Mouse (Mus musculus): Measurements from ENCODE around the gene Ptprn2. TPM values are rescaled to one million over a fixed set of nuclear protein-coding genes. Genes with fewer than 3 reads are reported as not detected.

The Ptprn2 gene
- total RNA-seq, 2 experiments from 2014 or later, result 0.31 to 0.45 TPM

DNA sequence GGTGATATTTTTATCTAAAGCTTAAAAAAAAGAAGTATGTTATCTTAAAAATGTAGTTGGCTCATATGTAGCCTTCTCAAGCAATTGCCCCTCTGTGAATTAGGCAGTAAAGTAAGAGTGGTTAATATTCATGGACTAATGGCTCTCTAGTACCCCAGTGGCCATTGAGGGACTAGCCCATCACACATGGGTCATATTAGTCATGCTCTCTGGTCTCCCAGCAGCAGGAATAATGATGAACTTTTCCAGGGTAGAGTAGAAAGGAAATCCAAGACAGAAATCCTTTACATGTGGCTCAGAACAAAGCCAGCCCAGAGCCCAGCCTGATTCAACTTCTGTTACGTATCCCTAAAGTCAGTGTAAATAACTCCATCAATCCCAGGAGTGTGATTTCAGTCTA, 779.7 kb downstream of the Ptprn2 start:
- no peak for DNase-seq

DNA sequence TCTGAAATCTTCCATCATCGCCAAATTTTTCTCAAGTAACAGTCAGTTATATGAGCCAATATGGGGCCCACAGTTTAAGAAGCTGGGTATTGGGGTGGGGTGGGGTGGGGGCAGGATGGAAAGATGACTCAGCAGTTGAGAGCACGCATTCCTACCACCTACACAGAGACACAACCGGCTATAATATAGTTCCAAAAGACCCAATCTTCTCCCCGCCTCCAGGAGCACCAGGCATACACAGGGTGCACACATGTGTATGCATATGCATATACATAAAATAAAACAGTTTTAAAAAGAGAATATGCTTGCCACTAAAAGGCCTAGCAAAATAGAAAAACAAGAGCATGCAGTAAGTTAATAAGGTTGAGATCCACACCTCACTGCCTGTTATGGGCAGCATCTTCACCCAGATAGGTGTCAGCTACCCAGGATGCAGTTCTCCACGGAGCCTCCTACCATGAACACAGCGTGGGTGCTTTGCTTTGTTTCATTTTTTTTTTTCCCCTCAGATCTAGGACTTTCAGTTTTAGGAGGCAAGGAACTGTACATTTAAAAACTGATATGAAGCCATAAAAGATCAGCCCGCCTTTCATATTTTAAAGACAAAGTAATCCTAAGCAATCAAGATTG, 783.1 kb downstream of the Ptprn2 start:
- no peak for DNase-seq

DNA sequence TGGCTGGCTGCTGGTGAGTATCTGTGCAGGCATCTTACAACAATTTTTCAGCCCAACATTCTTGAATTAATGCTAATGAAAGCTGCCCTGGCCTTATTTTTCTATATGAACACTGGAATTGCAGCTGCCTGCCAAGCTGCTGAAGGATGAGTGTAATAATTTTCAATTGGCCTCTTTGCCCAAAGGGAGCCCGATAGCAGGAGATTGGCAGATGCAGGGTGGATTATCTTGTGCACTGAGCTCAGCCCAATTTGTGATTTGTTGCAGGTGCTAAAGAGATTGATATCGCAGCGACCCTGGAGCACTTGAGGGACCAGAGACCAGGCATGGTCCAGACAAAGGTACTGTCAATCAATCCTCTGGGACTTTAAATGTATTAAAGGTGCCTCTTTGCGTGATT, 783.8 kb downstream of the Ptprn2 start:
- no peak for DNase-seq

DNA sequence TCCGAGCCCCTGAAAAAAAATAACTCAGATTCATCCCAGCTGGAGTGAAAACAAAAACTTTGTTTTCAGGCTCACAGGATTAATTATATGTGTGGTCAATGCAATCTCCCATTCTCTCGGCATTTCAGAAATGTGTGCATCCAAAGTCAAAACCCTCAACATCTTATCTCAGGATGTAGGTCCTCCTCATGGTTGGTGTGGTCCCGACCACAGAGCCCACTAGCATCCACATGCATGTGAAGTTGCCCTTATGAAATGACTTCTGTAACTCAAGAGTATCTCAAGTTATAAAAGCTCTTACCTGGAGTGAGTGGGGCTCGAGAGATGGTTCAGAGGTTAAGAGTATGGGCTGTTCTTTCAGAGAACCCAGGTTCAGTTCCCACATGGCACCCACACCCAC, 784.7 kb downstream of the Ptprn2 start:
- DNase-seq, result no peak

DNA sequence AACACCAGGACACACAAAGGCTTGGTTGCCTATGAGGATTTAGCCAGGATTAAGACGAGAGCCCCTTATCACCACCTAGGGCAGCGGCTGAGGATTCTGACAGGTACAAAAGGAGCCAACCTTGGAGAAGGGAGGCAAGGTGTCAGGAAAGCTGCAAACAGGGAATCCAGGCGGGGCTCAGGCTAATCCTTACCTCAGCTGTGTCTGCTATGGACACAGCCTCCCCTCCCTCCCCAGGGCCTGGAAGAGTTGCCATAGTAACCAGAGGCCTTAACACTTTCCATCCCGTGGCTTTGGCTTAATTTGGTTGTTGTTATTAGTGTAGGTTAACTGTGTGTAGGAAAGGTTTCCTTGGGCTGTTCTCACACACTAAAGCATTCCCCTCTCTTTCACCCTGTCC, 787.6 kb downstream of the Ptprn2 start:
- no peak for DNase-seq

DNA sequence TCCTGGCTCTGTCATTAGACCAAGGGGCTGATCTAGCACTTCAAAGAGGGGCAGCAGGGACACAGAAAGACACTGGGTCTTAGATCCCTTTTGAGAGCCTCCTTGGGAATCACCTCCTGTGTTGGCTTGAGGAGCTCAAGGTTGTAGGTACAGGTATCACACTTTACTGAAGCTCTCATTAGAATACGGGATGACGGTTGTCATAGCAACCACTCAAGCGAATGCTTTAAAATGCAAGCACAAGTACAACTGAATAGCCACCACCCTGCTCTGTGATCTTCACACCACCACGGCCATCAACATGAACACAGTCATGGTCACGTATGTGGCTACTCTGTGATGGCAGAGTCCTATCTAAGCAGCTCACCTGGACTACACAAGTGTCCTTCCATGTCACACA, 789.1 kb downstream of the Ptprn2 start:
- DNase-seq, result no peak

DNA sequence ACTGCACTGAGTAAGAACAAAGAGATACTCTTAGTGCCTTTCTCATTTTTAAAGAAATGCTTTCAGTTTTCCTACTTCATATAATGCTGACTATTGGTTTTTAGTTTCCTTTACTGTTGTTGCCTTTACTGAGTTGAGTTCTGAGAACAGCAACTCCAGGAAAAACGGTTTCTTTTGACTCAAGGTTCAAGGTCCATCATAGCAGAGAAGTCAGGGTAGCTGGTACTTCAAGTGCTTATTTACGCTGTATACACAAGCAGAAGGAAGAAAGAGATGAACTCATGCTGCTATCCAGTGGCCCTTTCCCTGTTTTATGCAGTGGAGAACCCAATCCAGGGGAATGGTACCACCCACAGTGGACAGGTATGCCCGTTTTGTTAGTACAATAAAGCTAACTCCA, 795.3 kb downstream of the Ptprn2 start:
- DNase-seq, result no peak

DNA sequence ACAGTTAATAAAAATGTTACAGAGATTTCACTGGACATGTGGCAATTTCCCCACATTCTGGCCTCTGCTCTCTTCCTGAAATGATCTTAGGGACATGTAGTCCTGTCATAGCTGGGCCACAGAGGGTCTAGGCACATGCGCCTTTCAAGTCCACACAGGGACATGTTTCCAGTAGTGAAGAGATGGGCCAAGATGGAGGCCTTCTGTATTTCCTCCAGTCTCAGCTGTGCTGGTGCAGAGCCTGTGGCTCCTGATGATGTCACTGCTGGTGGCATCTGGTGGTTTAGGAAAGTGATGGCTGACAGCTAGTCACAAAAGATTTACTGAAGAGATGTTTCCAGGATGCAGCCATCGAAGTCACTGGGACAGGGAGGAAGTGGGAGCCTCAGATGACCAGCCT, 797.1 kb downstream of the Ptprn2 start:
- no peak for DNase-seq

DNA sequence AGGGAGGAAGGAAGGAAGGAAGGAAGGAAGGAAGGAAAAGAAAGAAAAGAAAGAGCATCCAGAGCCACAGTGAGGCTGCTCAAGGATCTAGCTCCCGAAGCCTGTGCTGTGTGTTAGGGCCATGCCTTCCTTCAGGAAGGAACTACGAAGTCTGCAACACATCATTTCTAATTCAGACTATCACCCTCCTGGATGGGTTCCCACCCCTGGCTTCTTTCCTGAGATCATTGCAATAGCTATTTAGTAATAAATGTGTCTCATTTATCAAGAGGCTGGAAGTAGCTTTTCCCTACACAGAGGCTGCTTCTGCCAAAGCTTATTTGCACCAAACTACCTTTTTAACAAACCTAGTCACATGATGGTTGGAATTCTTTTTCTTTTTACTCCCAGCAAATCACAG, 801.9 kb downstream of the Ptprn2 start:
- peak; percentile 11 for DNase-seq

DNA sequence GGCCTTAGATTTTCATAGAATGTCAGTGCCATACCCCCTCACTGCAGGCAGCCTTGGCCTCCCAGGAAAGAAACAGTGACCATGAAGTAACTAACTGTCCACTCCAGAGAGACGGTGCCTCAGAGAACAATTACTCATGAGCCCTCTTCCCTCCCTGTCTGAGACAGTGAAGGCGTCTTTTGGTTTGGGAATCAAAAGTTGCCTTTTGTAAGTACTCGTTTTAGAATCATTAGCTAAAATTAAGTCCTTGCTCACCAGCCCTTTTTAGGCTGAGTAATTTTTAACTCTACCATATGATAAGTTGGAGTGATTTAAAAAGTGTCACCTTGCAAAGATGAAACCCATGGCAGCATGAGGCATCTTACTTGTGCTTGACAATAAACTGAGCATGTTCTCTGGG, 806.4 kb downstream of the Ptprn2 start:
- no peak for DNase-seq

DNA sequence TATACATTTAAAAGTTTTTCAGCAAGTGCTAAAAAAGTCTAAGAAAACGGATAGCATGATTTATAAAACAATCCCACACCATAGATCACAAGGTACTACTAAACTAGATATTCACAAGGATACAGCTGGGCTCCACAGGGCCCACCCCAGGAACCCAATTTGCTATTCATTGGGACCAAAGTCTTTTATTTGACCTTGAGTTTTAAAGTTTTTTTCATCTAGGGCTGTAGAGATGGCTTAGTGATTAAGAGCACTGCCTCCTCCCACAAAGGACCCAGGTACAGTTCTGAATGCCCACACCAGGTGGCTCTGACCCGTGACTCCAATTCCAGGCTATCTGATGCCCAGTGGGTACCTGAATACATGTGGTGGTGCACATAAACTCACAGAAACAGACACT, 811.3 kb downstream of the Ptprn2 start:
- no peak for DNase-seq

DNA sequence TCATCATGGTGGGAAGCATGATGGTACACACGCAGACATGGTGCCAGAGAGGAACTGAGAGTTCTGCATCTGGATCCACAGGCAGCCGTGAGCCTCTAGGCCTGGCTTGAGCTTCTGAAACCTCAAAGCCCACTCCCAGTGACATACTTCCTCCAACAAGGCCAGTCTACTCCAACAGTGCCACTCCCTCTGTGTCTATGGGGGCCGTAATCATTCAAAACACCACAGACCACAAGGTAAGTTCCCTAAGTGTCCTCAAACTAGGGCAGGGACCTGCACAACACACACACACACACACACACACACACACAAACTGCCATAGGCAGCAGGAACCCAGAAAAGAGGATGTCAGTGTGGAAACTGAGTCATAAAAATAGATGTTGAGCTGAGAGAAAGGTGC, 813.6 kb downstream of the Ptprn2 start:
- DNase-seq, result no peak

DNA sequence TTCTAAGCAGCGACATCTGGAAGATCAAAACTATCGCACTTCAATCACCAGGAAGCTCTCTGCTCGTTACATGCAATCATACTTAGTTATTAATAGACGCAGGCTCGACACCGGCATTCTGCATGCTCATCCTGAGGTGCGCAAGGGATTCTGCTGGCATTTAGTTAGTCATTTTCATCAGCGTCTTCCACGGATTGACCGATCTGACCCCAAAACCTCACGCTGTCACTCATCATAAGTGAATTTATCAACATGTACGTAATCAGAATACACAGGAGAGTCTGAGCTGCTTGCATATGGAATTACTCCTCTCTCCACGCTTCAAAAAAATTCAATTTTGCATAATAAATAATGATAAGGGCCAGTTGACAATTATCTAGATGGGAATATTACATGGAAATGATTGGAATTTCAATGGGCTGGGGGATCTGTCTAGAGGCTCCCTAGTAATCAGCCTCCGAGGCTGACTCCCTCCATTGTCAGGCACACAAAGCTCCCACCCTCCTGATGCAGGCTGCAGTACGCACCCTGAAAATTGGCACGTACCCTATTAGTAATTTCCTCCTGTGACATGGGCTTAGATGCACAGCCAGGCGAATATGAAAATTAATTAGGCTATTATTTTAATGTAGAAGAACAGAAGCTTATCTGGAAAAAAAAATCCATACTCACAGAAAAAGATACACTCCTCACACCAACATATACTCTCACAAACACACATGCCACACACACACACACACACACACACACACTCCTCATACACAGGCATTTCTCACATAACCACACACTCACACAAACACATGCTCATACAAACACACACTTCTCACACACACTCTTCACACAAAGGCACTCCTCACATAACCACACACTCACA, 819.5 kb downstream of the Ptprn2 start:
- no peak for DNase-seq

DNA sequence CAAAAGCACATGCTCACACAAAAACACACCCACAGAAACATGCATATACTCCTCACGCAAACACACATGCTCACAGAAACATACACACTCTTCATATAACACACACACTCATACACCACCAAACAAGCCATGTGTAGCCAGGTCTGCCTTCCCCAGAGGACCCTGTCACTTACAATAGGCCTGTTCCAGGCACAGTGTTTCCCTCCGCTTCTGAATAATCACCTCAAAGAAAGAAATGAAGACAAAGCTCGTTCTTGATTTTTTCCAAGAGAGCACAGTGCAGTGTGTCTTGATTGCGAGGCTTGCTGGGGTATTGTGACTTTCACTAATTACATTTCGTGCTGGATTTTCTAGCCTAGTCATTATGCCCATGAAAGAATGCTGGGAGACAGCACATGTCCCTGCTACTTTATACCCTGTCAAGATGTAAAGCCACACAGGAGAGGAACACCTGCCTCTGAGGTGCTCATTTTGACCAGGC, 820.1 kb downstream of the Ptprn2 start:
- no peak for DNase-seq

DNA sequence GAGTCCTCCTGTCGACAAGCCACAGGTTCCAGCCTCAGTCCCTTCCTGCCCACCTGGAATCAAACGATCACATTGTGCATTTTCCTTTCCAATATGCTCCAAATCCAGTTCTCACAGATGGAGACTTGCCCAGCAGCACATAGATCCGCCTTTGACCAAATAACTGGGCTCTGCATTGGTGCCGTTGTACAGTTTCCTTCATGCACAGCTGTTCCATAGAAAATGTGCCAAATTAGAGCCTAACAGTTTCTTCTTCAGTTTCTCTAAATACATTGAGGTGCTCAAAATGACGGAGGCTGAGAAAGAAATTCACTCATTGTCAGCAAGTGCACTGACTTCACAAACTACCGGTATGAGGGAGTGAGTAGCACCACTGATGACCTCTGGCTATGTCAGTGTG, 826.6 kb downstream of the Ptprn2 start:
- DNase-seq, result no peak

DNA sequence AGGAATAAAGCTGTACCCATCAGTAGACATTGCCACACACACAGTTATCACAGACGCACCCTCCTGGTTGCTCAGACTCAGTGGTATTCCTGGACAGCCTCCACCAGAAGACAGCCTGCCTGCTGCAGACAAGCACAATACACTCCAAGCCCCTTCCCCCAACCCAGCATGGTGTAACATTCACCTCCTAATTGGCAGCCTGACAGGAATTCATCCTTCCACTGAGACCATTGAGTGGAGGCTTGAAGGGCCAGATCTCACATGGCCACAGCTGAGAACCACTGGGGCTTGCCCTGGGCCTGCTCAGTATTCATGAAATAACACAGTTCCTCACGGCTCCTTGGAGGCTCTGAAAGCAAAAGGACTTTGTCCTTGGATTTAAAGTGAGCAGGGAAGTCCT, 829.5 kb downstream of the Ptprn2 start:
- DNase-seq, result no peak

DNA sequence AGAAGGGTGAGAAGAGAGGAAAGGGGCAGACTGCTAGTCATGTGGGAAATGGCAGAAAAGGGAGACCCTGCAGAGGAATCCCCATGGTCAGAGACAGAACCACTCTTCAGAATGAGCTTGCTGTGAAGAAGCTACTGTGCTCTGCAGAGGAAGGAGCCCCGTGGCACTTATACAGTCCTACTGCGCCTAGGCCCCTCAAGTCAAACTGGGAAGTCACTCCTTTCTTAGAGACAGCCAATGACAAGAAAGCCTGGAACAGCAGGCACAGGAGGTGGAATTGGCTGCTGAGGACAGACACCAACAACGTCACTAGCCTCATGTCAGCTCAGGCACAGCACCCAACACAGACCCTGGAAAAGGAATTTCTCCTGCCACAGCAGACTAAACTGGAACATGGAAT, 830.1 kb downstream of the Ptprn2 start:
- no peak for DNase-seq

DNA sequence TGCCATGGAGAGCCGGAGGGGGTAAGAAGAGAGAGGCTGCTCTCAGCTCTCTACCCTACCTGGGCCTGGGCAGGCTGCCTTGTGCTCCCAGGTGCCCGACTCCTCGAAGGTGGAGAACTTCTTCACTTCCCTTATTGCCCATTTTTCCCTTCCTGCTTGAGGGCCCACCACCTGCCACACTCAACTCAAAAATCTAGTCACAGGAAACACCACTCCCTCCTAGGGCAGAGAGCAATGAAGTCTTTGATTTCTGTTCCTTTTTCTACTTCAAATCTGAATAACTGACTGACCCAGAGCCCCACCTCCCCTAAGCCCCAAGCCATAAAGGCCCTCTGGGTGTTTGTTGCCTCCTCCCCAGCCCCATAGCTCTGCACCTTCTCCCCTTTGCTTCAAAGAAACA, 832.7 kb downstream of the Ptprn2 start:
- DNase-seq, result no peak

DNA sequence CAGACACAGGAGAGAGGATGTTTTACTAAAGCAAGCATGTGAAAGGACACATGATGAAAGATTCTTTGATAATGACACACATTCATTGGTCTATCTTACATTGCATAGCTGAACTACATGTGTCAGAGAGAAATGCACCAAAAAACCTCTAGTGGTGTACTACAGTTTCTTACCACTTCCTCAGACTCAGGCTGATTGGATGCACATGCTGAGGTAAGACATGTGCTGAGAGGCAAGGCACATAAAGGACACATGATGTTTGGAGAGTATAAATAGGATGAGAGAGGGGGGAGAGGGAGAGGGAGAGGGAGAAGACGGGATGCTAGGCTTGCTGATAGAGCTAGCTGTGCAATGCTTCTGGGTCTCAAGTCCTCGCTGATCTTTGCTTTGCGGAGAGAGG, 837.5 kb downstream of the Ptprn2 start:
- no peak for DNase-seq

Small RNA genes lying within 50 kb of the gene (microRNA-seq; reads per million reads assigned to microRNA genes)
- 2.0 to 5.7 reads per million in 2 experiments for gene Mir153

Other genes with a start within 250 kb of the Ptprn2 start
- 1 to 10 TPM; 4.8 to 5.7 TPM for gene Wdr60, start 222.7 kb upstream of the Ptprn2 start, total RNA-seq (2021)
- gene Gm11027, start 210.3 kb upstream of the Ptprn2 start, total RNA-seq (2021), result not detected
- 10 to 100 TPM; 24.7 to 30.6 TPM for gene Esyt2, start 204.5 kb upstream of the Ptprn2 start, total RNA-seq (2021)
- 10 to 100 TPM; 10.0 to 14.9 TPM for gene Ncapg2, start 80.3 kb upstream of the Ptprn2 start, total RNA-seq (2021)

All from gastrocnemius, postnatal 10 days (tissue).